Mouse (Mus musculus) lung, embryonic 15.5 days (tissue): ENCODE results near the gene Mgat5. TPM values are rescaled to one million over a fixed set of nuclear protein-coding genes. Genes with fewer than 3 reads are reported as not detected.

Experiments used
- ATAC-seq: fragments of 200-750 bp; cut with Nextera tagmentation; 2 replicates; pipeline ENCODE4 v1.8.0; 2017; ENCODE audit warnings: moderate number of reproducible peaks, borderline replicate concordance; ENCODE audit not compliant: low FRiP score, low TSS enrichment; ENCODE audit errors: extremely low read depth
- H3K27ac ChIP-seq: fragments of 300-500 bp; sonication (generic); 2 replicates; pipeline ENCODE4 v1.5.1; 2015; ENCODE audit warnings: moderate library complexity, mild to moderate bottlenecking, inconsistent platforms
- H3K27me3 ChIP-seq: fragments of 300-500 bp; sonication (generic); 2 replicates; pipeline ENCODE4 v1.6.1; 2015; ENCODE audit warnings: inconsistent platforms
- H3K36me3 ChIP-seq: fragments of 300-500 bp; sonication (generic); 2 replicates; pipeline ENCODE4 v1.6.1; 2015; ENCODE audit warnings: inconsistent platforms
- H3K4me1 ChIP-seq: fragments of 300-500 bp; sonication (generic); 2 replicates; pipeline ENCODE4 v1.6.1; 2015; ENCODE audit warnings: inconsistent platforms
- H3K4me2 ChIP-seq: fragments of 300-500 bp; sonication (generic); 2 replicates; pipeline ENCODE4 v1.6.1; 2015; ENCODE audit warnings: inconsistent platforms, mild to moderate bottlenecking, moderate library complexity
- H3K4me3 ChIP-seq: fragments of 300-500 bp; sonication (generic); 2 replicates; pipeline ENCODE4 v1.5.1; 2015; ENCODE audit warnings: mild to moderate bottlenecking, inconsistent platforms
- H3K9ac ChIP-seq: fragments of 300-500 bp; sonication (generic); 2 replicates; pipeline ENCODE4 v1.6.1; 2015; ENCODE audit warnings: inconsistent platforms
- H3K9me3 ChIP-seq: fragments of 300-500 bp; sonication (generic); 2 replicates; pipeline ENCODE4 v1.6.1; 2016; ENCODE audit warnings: inconsistent platforms
- WGBS: fragments of 180-500 bp; shearing (Covaris S2); methylation state at CpG from one replicate; pipeline ENCODE4 v1.1.7; 2015; 5-methylcytosine and 5-hydroxymethylcytosine counted together
- polyA plus RNA-seq: library from polyadenylated mRNA; unstranded; fragments of >200 nt; fragmentation: Nextera tagmentation; extraction: Ambion mirVana; gene quantifications from 2 replicates; pipeline ENCODE4 v1.2.1, GENCODE M21; 2015

The Mgat5 gene
- polyA plus RNA-seq, 1 experiment from 2014 or later = 4.1 TPM

- Histone ChIP-seq H3K4me1 (no peaks in the 10 kb centered on the region), H3K27ac (no peak overlapping the region), H3K9ac (no peak overlapping the region), H3K36me3 (no peaks in the 10 kb centered on the region), H3K4me2 (no peak overlapping the region), H3K4me3 (no peak overlapping the region), H3K9me3 (no peaks in the 10 kb centered on the region), H3K27me3 (no peaks in the 10 kb centered on the region)
- ATAC-seq = no peak
- WGBS = 77% methylated on average over 10 of the region's 10 CpGs
Observed at GRCm38 (mm10) chr1:127507042-127507650, 302.3 kb downstream of the Mgat5 start.

GRCm38 (mm10) chr1:127508067-127508739 is 303.4 kb downstream of the Mgat5 start:
- no peak overlapping the region for H3K4me2 ChIP-seq
- H3K4me1 ChIP-seq = no peaks in the 10 kb centered on the region
- ATAC-seq = no peak
- H3K27me3 ChIP-seq = no peaks in the 10 kb centered on the region
- no peak overlapping the region for H3K27ac ChIP-seq
- no peaks in the 10 kb centered on the region for H3K9me3 ChIP-seq
- H3K4me3 ChIP-seq = no peak overlapping the region
- no peaks in the 10 kb centered on the region for H3K36me3 ChIP-seq
- 75% methylated on average over 16 of the region's 16 CpGs for WGBS
- no peak overlapping the region for H3K9ac ChIP-seq

- H3K9me3 ChIP-seq = no peaks in the 10 kb centered on the region
- WGBS = 78% methylated on average over 8 of the region's 8 CpGs
- no peak for ATAC-seq
- H3K4me2 ChIP-seq = no peak overlapping the region
- H3K36me3 ChIP-seq = no peaks in the 10 kb centered on the region
- H3K4me3 ChIP-seq = no peak overlapping the region
- no peak overlapping the region for H3K27ac ChIP-seq
- no peaks in the 10 kb centered on the region for H3K4me1 ChIP-seq
- no peaks in the 10 kb centered on the region for H3K27me3 ChIP-seq
- H3K9ac ChIP-seq = no peak overlapping the region
Observed at GRCm38 (mm10) chr1:127508921-127509320, 304.1 kb downstream of the Mgat5 start.

DNA sequence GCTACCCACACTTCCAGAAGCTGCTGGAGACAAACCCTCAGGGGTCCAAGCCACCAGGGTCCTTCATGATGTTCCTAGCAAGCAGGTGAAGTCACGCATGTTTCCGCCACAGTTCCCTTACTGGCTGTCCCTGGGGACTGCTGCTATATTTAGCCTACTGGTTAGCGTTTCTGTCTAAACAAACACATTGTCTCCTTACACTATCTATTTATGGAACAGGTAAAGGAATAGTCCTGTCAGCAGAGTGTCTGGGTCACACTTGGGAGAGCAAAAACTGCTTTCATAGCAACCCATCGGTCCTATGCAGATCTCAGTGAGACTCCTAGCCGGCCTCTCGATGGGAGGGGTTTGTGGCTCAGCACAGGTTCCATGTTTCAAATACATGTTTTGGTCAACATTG is 306.5 kb downstream of the Mgat5 start:
- no peak for ATAC-seq
- no peaks in the 10 kb centered on the region for H3K27me3 ChIP-seq
- H3K36me3 ChIP-seq = no peaks in the 10 kb centered on the region
- no peak overlapping the region for H3K4me3 ChIP-seq
- H3K27ac ChIP-seq = no peak overlapping the region
- H3K9ac ChIP-seq = no peak overlapping the region
- no peak overlapping the region for H3K4me2 ChIP-seq
- no peaks in the 10 kb centered on the region for H3K9me3 ChIP-seq
- WGBS = 81% methylated on average over 6 of the region's 6 CpGs
- no peaks in the 10 kb centered on the region for H3K4me1 ChIP-seq

DNA sequence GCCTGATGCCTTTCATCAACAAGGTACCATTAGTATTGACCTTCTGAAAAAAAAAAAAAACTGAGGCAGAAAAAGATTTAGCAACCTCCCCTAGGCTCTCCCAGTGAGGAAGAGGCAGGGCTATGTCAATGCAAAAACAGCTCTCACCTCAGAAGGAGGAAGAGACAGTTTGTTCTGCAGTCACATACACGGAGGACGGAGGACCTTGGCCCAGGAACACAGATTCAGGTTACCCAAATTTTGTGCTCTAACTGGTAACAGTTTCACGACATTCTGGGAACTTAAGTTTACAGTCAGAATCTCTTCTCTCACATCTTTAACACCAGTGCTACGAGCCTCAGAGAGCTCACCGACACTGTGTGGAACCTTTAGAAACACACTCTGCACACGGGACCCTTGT is 307.9 kb downstream of the Mgat5 start:
- Histone ChIP-seq H3K9me3 (no peaks in the 10 kb centered on the region), H3K27ac (no peak overlapping the region), H3K4me3 (no peak overlapping the region), H3K27me3 (no peaks in the 10 kb centered on the region), H3K9ac (no peak overlapping the region), H3K36me3 (no peaks in the 10 kb centered on the region), H3K4me2 (no peak overlapping the region), H3K4me1 (no peaks in the 10 kb centered on the region)
- ATAC-seq = no peak
- 59% methylated on average over 6 of the region's 6 CpGs for WGBS

GRCm38 (mm10) chr1:127513140-127513539 is 308.3 kb downstream of the Mgat5 start:
- H3K4me1 ChIP-seq = no peaks in the 10 kb centered on the region
- H3K27me3 ChIP-seq = no peaks in the 10 kb centered on the region
- H3K4me2 ChIP-seq = no peak overlapping the region
- ATAC-seq = no peak
- 86% methylated on average over 8 of the region's 8 CpGs for WGBS
- no peaks in the 10 kb centered on the region for H3K36me3 ChIP-seq
- H3K4me3 ChIP-seq = no peak overlapping the region
- H3K9ac ChIP-seq = no peak overlapping the region
- H3K27ac ChIP-seq = no peak overlapping the region
- H3K9me3 ChIP-seq = no peaks in the 10 kb centered on the region

GRCm38 (mm10) chr1:127513664-127514063 is 308.8 kb downstream of the Mgat5 start:
- no peak for ATAC-seq
- H3K4me1 ChIP-seq = no peaks in the 10 kb centered on the region
- H3K27me3 ChIP-seq = no peaks in the 10 kb centered on the region
- no peak overlapping the region for H3K9ac ChIP-seq
- no peaks in the 10 kb centered on the region for H3K9me3 ChIP-seq
- WGBS = 77% methylated on average over 3 of the region's 3 CpGs
- H3K4me2 ChIP-seq = no peak overlapping the region
- H3K36me3 ChIP-seq = no peaks in the 10 kb centered on the region
- H3K4me3 ChIP-seq = no peak overlapping the region
- H3K27ac ChIP-seq = no peak overlapping the region

DNA sequence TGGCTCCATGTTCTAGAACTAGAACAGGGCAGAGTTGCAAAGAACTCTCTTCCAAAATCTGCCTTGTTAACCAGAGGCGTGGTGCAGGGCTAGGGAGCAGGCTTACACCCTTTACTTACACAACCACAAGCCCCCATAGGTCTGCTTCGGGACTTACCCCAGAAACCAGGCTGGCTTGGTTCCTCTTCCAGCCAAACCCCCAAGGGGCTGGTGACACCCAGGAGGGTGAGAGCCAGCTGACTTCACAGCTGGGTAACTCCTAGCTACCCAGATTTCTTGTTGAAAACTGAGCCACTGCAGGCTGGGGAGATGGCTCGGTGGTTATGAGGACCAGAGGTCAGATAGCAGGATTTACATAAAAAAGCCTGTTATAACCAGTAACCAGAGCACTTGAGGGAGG is 309.7 kb downstream of the Mgat5 start:
- Histone ChIP-seq H3K27me3 (no peaks in the 10 kb centered on the region), H3K27ac (no peak overlapping the region), H3K4me2 (no peak overlapping the region), H3K9me3 (no peaks in the 10 kb centered on the region), H3K4me1 (no peaks in the 10 kb centered on the region), H3K9ac (no peak overlapping the region), H3K36me3 (no peaks in the 10 kb centered on the region), H3K4me3 (no peak overlapping the region)
- no peak for ATAC-seq
- 68% methylated on average over 3 of the region's 3 CpGs for WGBS

DNA sequence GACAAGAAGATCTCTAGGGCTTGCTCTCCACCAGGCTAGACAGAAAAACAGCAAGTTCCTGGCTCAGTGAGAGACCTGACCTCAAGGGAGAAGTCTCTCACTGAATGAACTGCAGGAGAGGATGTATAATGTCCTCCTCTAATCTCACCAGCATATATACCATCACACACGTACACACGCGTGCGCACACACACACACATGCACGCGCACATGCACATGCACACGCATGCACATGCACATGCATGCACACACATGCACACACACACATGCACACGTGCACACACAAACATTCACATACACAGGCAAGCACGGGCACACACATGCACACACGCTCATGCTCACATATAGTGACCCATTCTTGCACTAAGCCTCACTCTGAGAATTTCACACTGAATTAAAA is 310.1 kb downstream of the Mgat5 start:
- Histone ChIP-seq H3K4me2 (no peak overlapping the region), H3K4me1 (no peaks in the 10 kb centered on the region), H3K9me3 (no peaks in the 10 kb centered on the region), H3K27ac (no peak overlapping the region), H3K4me3 (no peak overlapping the region), H3K36me3 (no peaks in the 10 kb centered on the region), H3K27me3 (no peaks in the 10 kb centered on the region), H3K9ac (no peak overlapping the region)
- no peak for ATAC-seq
- 97% methylated on average over 10 of the region's 10 CpGs for WGBS

- no peak for ATAC-seq
- WGBS = 78% methylated on average over 8 of the region's 8 CpGs
- H3K9me3 ChIP-seq = no peaks in the 10 kb centered on the region
Observed at GRCm38 (mm10) chr1:127523364-127523763, 318.5 kb downstream of the Mgat5 start.

GRCm38 (mm10) chr1:127530849-127531580 is 326.2 kb downstream of the Mgat5 start:
- ATAC-seq = no peak
- Histone ChIP-seq H3K4me3 (no peak overlapping the region), H3K9me3 (no peaks in the 10 kb centered on the region), H3K9ac (no peak overlapping the region), H3K27ac (no peak overlapping the region), H3K27me3 (no peaks in the 10 kb centered on the region), H3K4me1 (no peaks in the 10 kb centered on the region), H3K4me2 (no peak overlapping the region), H3K36me3 (no peaks in the 10 kb centered on the region)
- 30% methylated on average over 14 of the region's 14 CpGs for WGBS

More at GRCm38 (mm10) chr1:127523364-127523763, 318.5 kb downstream of the Mgat5 start:
- H3K27me3 ChIP-seq = no peaks in the 10 kb centered on the region
- no peaks in the 10 kb centered on the region for H3K4me1 ChIP-seq
- H3K36me3 ChIP-seq = no peaks in the 10 kb centered on the region
- no peak overlapping the region for H3K9ac ChIP-seq
- no peak overlapping the region for H3K4me2 ChIP-seq
- no peak overlapping the region for H3K27ac ChIP-seq
- H3K4me3 ChIP-seq = no peak overlapping the region

DNA sequence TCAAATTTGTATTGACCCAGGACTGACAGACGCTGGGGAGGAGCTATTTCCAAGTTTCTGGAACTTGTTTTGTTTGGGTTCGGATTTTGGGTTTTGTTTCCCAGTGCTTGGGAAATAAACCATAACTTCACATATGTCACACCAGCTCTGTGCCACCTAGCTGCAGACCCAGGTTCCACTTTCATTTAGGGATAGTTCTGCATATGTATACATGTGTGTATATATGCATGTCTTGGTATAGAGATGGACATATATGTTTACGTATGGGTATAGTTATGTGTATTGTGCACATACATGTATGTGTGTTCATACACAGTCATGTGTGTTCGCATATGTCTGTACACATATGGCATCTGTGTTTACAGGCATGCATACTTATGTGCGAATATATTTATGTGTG is 326.9 kb downstream of the Mgat5 start:
- no peak for ATAC-seq
- H3K9me3 ChIP-seq = no peaks in the 10 kb centered on the region
- no peak overlapping the region for H3K27ac ChIP-seq
- no peaks in the 10 kb centered on the region for H3K36me3 ChIP-seq
- no peaks in the 10 kb centered on the region for H3K4me1 ChIP-seq
- WGBS = 70% methylated on average over 5 of the region's 5 CpGs
- no peak overlapping the region for H3K4me2 ChIP-seq
- no peak overlapping the region for H3K4me3 ChIP-seq
- H3K9ac ChIP-seq = no peak overlapping the region
- H3K27me3 ChIP-seq = no peaks in the 10 kb centered on the region
